Mouse (Mus musculus): ENCODE measurements around the gene Appl1.
"Not testable (repeated sequence)": the region's sequence is repeated elsewhere in the genome, so short reads cannot be mapped to it uniquely, and the experiment has no call there.

The Appl1 gene

DNA sequence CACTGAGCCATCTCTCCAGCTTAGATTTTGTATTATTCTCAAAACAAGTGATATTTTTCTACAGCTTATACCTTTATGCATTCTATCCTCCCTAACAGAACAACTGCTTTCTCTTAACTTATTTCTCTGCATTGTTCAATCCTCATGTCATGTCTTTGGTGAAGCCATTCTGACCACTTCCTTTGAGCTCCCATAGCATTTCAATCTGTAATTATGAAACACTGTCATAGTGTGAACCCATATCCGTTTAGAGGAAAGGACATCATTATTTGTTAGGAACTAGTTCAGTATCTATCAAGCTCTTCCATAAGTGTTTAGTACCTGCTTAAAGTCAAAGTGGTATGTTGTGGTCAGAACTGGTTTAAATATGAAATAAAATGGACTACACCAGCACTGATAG lies 10.5 kb downstream of the Appl1 start:
- DNase-seq: no peak

DNA sequence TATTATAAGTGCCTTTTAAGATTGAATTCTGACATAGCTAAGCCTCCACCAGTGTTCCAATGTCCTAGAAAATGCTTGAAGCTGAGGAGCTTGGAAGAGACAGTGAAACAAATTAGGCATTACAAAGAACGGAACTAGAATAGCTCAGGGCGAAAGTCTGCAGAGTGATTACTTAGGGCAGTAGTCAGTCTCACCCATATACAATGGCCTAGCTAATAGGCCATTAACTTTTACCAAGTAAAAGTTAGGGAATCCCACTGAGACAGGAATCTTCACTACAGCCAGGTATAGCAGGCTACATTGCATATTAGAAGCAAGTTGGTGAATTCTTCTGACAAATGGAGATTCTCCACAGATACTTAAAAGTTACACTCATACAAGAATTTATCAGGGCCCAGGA lies 14.9 kb downstream of the Appl1 start:
- not testable (repeated sequence) for DNase-seq

DNA sequence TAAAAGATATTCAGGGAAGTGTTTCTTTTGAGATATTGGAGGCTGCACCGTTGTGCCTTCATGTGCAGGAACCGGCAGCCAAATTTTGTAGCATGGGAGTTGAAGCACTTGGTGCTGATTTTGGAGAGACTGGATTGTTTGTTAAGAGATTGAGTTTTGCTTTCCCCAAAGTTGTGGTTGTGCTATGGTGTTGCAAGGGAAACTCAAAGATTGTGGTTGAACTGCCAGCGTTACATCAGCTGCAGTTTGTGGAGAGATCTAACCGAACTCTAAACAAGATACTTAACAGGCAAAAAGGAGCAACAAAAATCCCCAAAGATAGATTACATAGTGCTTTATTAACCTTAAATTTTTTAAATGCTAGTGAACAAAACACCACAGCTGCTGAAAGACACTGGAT lies 35.5 kb downstream of the Appl1 start:
- no peak for DNase-seq

DNA sequence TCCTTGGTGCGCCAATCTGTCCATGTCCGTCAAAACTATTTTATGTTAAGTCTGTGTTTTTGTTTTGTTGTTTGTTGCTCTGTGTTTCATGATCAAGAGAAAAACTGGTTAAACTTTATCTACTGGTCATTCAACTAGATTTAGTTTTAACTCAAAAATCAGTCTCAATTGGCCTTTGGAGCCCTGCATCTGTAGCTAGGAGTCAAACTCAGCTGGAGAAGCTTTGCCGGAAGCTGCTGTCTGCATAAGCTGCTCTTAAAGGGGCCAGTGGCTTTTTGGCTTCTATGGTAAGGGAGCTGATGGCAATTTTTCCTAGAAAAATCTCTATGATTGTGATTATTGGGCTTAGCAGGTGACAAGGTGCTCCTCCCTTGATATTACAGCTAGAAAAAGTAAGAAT lies 36.1 kb downstream of the Appl1 start:
- DNase-seq: no peak

DNA sequence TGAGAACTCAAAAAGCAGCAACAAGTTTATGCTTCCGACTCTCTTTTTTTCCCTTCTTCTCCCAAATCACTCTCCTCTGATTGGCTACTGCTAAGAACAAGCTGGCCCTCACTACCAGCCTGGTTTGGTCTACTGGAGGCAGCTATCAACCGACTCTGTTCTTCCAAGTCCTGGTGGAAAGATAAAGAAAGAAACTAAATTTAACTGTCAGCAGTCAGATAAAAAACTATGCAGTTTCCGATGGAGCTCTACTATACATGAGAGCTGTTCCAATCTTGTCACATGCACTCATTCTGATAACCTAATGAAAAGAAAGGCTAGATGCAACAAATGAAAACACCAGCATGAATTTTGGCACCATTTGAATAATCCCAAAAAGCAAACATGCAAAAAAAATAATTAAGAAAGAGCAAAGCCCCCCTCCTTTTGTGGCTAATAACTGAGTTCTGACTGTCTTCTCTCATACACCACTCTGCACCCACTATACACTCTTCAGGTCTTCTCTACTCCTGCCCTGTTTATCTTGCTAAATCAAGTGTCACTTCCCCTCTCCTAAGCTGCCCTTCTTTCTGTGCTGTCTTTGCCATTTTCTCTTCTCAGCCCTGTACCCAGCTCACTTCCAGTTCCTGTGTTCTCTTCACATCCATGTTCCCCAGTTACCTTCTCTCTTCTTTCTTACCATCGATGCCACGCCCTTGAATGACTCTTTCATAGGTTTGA lies 47.2 kb downstream of the Appl1 start:
- DNase-seq: no peak

DNA sequence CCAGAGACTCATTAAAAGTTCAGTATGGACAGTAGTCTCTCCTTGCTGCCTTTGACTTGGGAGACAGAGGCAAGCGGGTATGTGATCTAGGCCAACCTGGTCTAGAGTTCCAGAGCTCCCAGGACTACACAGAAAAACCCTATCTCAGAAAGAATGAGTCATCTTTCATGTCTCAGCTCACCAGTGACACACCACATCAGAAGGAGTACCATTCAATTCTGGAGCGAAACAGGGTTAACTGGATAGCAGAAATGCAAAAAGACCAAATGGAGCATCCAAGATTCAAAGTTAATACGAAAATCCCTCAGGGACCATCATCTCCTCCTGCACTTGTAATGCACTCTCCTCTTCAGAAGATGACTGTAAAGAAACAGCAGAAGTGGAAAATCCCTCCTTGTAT lies 51.7 kb downstream of the Appl1 start:
- DNase-seq: no peak

DNA sequence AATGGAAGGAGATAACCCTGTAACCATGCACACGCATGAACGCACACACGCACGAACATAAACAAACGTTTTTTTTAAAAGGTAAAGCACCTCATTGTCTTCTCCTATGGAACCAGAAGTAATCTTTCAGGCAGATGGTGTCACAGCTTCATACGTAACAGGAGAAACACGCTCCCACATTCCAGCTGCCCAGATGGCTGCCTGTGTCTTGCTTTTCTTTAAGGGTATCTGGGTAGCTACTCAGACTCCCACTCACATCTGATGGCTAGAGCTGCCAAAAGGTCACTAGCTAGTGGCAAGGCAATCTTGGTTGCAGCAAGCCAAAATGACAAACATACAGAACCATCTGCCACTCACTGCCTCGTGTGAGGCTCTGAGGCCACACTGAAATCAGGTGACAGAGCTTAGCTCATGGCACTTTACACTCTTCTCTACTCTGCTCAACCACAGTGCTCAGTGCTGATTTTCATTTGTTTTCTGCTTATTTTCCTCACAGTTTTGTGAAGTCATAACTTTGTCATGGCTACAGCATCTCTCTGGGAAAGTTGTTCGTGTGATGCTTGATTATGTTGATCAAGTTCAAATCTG lies 57.3 kb downstream of the Appl1 start:
- DNase-seq: no peak

DNA sequence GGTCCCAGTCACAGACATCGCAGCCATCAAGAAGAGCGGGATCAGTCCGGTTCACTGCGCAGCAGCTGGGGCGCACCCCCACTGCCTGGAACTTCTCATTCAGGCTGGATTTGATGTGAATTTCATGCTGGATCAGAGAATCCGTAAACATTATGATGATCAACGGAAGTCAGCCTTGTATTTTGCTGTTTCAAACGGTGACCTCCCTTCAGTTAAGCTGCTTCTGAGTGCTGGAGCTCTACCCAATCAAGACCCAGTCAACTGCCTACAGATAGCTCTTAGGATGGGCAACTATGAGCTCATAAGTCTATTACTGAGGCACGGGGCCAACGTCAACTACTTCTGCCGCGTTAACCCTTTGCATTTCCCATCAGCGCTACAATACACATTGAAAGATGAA lies 59.2 kb downstream of the Appl1 start:
- DNase-seq: no peak

DNA sequence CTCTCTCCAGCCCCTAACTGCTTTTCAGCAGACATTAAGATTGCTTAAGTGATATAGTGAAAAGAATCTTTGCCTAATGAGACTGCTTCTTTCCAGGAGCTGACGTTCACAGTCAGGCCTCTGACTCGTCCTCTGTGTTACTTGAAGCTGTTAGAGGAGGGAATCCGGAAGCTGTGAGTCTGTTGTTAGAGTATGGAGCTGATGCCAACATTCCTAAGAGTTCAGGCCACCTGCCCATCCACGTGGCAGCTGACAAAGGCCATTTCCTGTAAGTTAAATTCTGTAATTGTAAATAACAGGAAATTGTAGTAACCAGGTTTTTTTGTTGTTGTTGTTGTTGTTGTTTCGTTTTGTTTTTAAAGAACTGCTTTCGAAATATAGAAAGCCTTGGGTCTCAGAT lies 59.8 kb downstream of the Appl1 start:
- DNase-seq: peak; percentile 52

DNA sequence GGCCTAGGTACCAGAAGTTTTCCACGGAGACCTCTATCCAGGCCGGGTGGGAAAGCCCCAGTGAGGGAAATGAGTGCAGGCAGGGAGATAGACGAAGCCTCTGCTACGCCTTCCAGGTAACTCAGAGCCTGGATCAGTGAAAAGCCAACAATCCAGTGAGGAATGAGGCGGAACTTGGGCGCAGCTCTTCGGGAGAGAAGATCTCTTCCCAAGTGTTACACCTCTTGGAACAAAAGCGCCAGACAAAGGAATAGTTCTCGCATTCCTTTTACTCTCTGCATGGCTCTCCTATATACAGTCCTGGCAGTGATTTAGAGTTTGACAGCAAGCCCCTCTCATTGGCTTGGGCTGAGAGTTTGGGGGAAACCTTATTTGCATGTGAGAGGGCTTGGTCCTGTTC lies 60.6 kb downstream of the Appl1 start:
- not testable (repeated sequence) for DNase-seq

DNA sequence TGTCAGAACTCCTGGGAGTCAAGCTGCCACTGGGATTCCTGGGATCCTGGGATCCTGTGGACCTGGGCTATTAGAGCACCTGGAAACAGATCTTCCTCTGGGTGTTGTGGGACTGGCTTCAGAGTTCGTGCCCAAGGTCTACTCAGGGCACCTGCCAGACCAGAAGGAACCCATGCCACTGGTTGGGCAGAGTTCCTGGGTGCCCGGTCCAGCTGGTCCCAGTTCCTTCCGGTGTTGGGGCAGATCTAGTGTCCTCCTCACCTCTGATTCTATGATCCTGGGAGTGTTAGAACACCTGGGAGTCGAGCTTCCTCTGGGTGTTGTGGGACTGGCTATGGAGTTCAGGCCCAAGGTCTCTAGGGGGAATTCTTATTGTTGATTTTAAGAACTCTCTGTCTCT lies 63.6 kb downstream of the Appl1 start:
- no peak for DNase-seq

DNA sequence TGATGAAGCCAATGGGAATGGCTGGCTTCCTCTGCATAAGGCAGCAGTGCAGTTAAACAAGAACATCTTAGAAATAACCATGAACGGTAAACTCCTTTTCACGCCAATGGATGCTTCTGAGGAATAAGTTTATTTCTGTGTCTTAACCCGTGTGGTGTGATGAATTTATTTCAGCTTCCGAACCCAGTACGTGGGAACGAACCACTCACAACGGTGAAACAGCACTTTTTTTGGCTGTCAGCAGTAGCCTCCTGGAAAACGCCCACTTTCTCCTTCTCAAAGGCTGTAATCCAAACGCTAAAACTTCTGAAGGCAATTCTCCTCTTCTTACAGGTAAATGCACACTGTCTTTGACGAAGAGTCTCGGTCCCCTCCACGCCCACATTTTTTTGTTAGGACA lies 70.1 kb downstream of the Appl1 start:
- no peak for DNase-seq

DNA sequence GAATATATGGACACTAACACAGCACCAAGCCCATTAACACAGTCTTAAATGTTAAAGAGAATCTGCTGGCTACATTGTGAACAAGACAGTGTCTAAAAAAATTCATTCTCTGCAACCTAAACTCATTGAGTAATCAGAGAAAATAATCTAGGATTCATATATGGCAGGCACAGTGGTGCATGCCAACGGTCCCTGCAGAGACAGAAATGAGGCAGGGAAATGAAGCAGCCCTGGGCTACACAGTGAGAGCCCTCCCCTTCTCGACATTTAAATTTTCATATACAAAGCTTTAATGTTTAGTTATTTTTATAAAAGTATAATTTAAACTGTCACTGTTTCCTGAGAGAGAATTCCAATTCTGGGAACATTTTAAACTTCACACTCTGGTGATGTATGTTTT lies 71.5 kb downstream of the Appl1 start:
- DNase-seq: no peak

DNA sequence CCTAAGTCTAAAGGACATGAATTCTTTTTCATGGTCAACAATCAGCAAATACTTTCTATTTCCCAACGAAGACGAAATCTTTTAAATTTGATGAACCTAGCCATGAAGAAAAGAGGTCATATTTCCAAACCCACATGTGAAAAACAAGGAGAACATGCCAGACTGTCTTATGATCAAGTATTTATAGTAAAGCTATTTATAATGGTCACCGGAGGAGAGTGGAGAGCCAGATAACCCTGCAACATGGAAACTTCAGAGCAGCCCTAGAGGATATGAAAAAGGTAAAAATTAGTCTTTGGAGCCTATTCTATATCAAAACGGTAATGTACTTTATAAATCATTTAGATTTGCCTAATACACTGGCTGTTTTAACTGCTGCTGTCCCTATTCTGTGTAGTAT lies 76.6 kb downstream of the Appl1 start, which contains the start of gene Asb14:
Asb14 (plus strand) TSS at position 166 of the 400 bp plus-strand sequence.
- no peak for DNase-seq

DNA sequence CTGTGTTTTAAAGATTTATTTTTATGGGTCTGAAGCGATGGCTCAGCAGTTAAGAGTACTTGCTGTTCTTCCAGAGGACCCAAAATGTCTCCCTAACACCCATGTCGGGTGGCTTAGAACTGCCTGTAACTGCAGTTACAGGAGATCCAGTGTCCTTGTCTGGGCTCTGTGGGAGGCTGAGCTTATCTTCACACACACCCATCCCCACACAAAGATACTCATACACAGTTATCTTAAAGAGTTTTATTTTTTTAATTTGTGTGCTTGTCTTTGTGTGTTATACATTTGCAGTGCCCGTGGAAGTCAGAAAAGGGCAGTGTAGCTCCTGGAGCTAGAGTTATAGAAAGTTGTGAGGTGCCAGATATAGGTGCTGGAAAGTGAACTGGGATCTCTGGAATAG lies 80.3 kb downstream of the Appl1 start:
- DNase-seq: no peak

DNA sequence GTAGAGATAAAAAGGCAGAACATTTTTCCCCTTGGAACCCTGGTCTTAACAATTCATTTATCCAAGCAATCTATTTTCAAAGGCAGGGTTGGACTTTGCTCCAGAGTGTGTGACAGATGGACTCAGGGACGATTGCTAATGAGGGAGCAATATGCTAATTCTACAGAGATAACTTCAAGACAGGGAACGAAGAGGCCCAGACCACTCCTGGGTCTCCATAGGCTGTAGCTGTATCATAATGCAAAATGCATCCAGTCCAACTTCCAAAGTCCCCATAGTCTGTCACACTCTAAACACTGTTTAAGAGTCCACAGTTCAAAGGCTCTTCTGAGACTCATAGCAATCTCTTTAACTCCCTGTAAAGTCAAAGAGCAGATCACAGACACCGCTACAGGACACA lies 83.8 kb downstream of the Appl1 start:
- DNase-seq: no peak

DNA sequence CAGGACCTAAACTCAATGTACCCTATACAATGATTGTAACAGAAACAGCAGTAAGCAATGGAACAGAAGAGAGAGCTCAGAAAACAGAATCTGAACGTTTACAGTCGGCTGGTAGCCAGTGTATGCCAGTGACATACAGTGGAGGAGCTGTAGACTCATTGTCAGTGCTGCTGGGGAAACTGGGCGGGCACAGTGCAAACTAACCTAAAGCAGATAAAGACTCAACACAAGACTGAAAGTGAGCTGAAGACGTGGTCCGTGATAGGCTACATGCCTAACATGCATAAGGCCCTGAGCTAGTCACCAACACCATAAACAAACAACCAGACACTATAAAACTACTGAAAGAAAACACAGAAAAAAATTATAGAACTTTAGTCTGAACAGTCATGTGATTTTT lies 89.3 kb downstream of the Appl1 start:
- DNase-seq: no peak

DNA sequence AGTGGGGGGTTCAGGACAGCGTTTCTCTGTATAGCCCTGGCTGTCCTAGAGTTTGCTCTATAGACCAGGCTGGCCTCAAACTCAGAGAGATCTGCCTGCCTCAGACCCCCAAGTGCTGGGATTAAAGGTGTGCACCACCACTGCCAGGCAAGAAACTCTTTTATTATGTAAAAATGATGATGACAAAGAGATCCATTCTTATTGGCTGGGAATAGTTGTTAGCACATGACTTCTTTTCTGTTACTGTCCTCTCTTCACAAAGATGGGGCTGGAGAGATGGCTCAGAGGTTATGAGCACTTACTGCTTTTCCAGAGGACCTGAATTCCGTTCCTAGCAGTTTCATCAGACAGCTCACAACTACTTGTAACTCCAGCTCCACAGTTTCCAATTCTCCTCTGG lies 91.1 kb downstream of the Appl1 start:
- no peak for DNase-seq

DNA sequence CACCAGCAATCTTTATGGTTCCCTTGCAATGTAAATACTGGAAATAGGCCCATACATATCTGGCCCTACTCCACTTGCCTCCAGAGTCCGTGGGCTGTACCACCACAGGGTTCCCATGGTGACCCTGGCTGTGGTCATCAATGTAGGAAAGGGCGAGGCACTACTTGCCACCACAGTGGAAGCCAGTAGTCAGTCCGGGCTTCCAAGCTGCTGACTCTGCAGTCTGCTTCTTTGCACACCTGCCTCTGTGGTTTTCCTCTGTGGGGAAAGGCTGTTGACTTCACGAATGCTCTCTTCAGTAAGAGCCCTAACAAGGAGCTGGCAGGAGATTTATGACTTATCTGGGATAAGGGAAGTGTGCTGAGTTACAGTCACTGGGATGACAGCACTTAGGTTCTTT lies 92.3 kb downstream of the Appl1 start:
- no peak for DNase-seq
